Mouse (Mus musculus) heart, embryonic 12.5 days (tissue): ENCODE results near the gene Serpinf1. TPM values are rescaled to one million over a fixed set of nuclear protein-coding genes. Genes with fewer than 3 reads are reported as not detected.

ENCODE experiments used
- ATAC-seq: fragments of 200-750 bp; cut with Nextera tagmentation; 2 replicates; pipeline ENCODE4 v1.8.0; 2017; ENCODE audit warnings: moderate TSS enrichment, moderate library complexity; ENCODE audit not compliant: insufficient number of reproducible peaks, low FRiP score
- H3K27ac ChIP-seq: fragments of 300-500 bp; sonication (generic); 2 replicates; pipeline ENCODE4 v1.5.1; 2016; ENCODE audit warnings: mild to moderate bottlenecking, moderate library complexity; ENCODE audit not compliant: poor library complexity, severe bottlenecking
- H3K27me3 ChIP-seq: fragments of 300-500 bp; sonication (generic); replicated peaks from 2 replicates; pipeline ENCODE4 v1.6.1; 2016; ENCODE audit warnings: mild to moderate bottlenecking, moderate library complexity
- H3K36me3 ChIP-seq: fragments of 300-500 bp; sonication (generic); 2 replicates; pipeline ENCODE4 v1.6.1; 2016; ENCODE audit warnings: mild to moderate bottlenecking, moderate library complexity
- H3K4me1 ChIP-seq: fragments of 300-500 bp; sonication (generic); replicated peaks from 2 replicates; pipeline ENCODE4 v1.6.1; 2016; ENCODE audit warnings: mild to moderate bottlenecking
- H3K4me2 ChIP-seq: fragments of 300-500 bp; sonication (generic); 2 replicates; pipeline ENCODE4 v1.6.1; 2016; ENCODE audit warnings: mild to moderate bottlenecking, moderate library complexity
- H3K4me3 ChIP-seq: fragments of 300-500 bp; sonication (generic); 2 replicates; pipeline ENCODE4 v1.5.1; 2016; ENCODE audit warnings: mild to moderate bottlenecking
- H3K9ac ChIP-seq: fragments of 300-500 bp; sonication (generic); 2 replicates; pipeline ENCODE4 v1.6.1; 2016; ENCODE audit warnings: mild to moderate bottlenecking, moderate library complexity
- H3K9me3 ChIP-seq: fragments of 300-500 bp; sonication (generic); replicated peaks from 2 replicates; pipeline ENCODE4 v1.6.1; 2016; ENCODE audit warnings: mild to moderate bottlenecking, moderate library complexity
- WGBS: fragments of 180-500 bp; shearing (Covaris S2); methylation state at CpG from one replicate; pipeline ENCODE4 v1.1.7; 2016; 5-methylcytosine and 5-hydroxymethylcytosine counted together
- polyA plus RNA-seq: library from polyadenylated mRNA; unstranded; fragments of >200 nt; fragmentation: Nextera tagmentation; extraction: Ambion mirVana; gene quantifications from 2 replicates; pipeline ENCODE4 v1.2.1, GENCODE M21; 2016

The Serpinf1 gene
- polyA plus RNA-seq, 1 experiment from 2014 or later: 39.7 TPM

DNA sequence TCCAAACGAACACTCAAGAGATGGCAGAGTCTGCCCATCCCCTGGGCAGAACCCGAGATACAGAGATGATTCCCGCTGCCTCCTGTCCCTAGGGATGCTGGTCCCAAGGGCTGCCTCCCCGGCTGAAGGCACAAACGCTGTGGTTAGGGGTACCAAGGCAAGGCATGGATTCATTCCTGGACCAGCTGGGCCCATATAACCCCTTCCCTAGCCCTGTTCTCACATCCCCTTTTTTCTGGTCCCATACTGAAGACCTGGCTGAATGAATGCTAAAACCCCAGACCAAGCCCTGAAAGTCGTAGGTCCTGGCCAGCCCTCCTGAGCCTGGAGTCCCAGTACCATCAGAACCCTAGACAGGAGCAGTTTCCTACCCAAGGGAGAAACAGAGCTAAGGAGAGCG lies 18.5 kb upstream of the Serpinf1 start:
- Histone ChIP-seq H3K36me3 (peaks cover 40% of the 10 kb centered on the region), H3K27me3 (no peaks in the 10 kb centered on the region), H3K9me3 (no peaks in the 10 kb centered on the region), H3K4me3 (no peak overlapping the region), H3K4me2 (no peak overlapping the region), H3K9ac (no peak overlapping the region), H3K4me1 (peaks cover 9% of the 10 kb centered on the region; the same call in 1 of the 2 replicates), H3K27ac (no peak overlapping the region)
- no peak for ATAC-seq
- 83% methylated on average over 7 of the region's 7 CpGs for WGBS

DNA sequence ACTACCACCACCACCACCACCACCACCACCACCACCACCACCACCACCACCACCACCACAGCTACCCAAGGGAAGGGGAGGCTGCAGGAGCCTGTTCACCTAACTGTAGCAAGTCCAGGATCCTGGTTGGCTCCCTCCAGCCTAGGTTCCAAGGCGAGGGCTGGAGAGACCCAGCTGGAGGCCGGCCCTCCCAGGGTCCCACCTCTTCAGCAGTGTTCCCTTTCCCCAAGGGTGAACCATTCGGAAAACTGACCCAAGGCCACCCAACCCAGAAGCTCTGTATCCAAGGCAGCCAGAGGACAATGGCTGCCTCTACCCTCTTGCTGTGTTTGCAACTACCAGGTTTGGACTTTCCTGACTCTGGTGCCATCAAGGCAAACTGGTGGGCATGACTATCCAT lies 17.4 kb upstream of the Serpinf1 start:
- Histone ChIP-seq H3K36me3 (peaks cover 31% of the 10 kb centered on the region), H3K4me2 (no peak overlapping the region), H3K27ac (no peak overlapping the region), H3K9ac (no peak overlapping the region), H3K4me3 (no peak overlapping the region), H3K9me3 (no peaks in the 10 kb centered on the region), H3K4me1 (peaks cover 9% of the 10 kb centered on the region; the same call in 1 of the 2 replicates), H3K27me3 (no peaks in the 10 kb centered on the region)
- no peak for ATAC-seq
- WGBS: 87% methylated on average over 3 of the region's 3 CpGs

DNA sequence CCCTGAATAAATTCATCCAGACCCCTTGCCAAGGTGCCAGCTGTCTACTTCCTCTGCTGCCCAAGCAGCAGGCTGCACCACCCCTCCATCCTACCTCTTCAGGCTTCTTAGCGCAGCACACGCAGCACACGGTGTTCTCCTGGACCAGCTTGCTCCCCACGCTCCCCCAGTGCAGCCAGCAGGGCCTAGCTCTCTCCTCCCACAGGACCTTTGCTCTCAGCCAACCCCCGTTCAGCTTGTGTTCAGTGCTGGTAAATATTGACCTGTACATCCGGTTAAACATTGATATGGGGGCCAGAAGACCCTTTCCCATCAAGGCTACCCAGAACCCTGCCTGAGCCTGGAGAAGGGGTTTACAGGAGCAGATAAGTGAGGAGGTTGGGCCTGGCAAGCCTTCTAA lies 16.9 kb upstream of the Serpinf1 start, which contains the start of gene Serpinf2:
Gene Serpinf2 (minus strand): TSS at position 229 of the 400 bp plus-strand sequence.
- ATAC-seq: no peak
- WGBS: 86% methylated on average over 6 of the region's 6 CpGs
- H3K4me3 ChIP-seq: no peak within 1 kb of the TSS
- H3K9me3 ChIP-seq: peaks cover 2% of the 10 kb centered on the region; the same call in 1 of the 2 replicates
- peaks cover 9% of the 10 kb centered on the region; the same call in 1 of the 2 replicates for H3K4me1 ChIP-seq
- H3K36me3 ChIP-seq: peaks cover 25% of the 10 kb centered on the region
- no peak within 1 kb of the TSS for H3K4me2 ChIP-seq
- H3K27ac ChIP-seq: no peak within 1 kb of the TSS
- no peak within 1 kb of the TSS for H3K9ac ChIP-seq
- no peaks in the 10 kb centered on the region for H3K27me3 ChIP-seq

GRCm38 (mm10) chr11:75438804-75439203 lies 16.3 kb upstream of the Serpinf1 start:
- no peaks in the 10 kb centered on the region for H3K27me3 ChIP-seq
- peaks cover 9% of the 10 kb centered on the region; the same call in 1 of the 2 replicates for H3K4me1 ChIP-seq
- H3K4me3 ChIP-seq: no peak overlapping the region
- H3K9ac ChIP-seq: no peak overlapping the region
- no peak overlapping the region for H3K4me2 ChIP-seq
- H3K36me3 ChIP-seq: peaks cover 22% of the 10 kb centered on the region
- H3K27ac ChIP-seq: no peak overlapping the region
- H3K9me3 ChIP-seq: peaks cover 5% of the 10 kb centered on the region; the same call in 1 of the 2 replicates
- 81% methylated on average over 3 of the region's 3 CpGs for WGBS
- no peak for ATAC-seq

- H3K9ac ChIP-seq: no peak overlapping the region
- no peak overlapping the region for H3K4me3 ChIP-seq
- 78% methylated on average over 13 of the region's 13 CpGs for WGBS
- no peak overlapping the region for H3K27ac ChIP-seq
- peaks cover 5% of the 10 kb centered on the region; the same call in 1 of the 2 replicates for H3K9me3 ChIP-seq
- peaks cover 6% of the 10 kb centered on the region; the same call in 1 of the 2 replicates for H3K4me1 ChIP-seq
- H3K36me3 ChIP-seq: peaks cover 16% of the 10 kb centered on the region
- no peaks in the 10 kb centered on the region for H3K27me3 ChIP-seq
- no peak overlapping the region for H3K4me2 ChIP-seq
- ATAC-seq: no peak
These were observed 15.7 kb upstream of the Serpinf1 start for GRCm38 (mm10) chr11:75438194-75438593.

GRCm38 (mm10) chr11:75434138-75434537 lies 11.6 kb upstream of the Serpinf1 start:
- peaks cover 8% of the 10 kb centered on the region; the same call in 1 of the 2 replicates for H3K9me3 ChIP-seq
- 0 out of 2 replicates have a peak, but pooled peaks cover 2% of the 10 kb centered on the region for H3K36me3 ChIP-seq
- no peak overlapping the region for H3K4me3 ChIP-seq
- 87% methylated on average over 5 of the region's 5 CpGs for WGBS
- H3K27ac ChIP-seq: no peak overlapping the region
- H3K9ac ChIP-seq: no peak overlapping the region
- H3K4me2 ChIP-seq: no peak overlapping the region
- H3K4me1 ChIP-seq: peaks cover 6% of the 10 kb centered on the region; the same call in 1 of the 2 replicates
- no peaks in the 10 kb centered on the region for H3K27me3 ChIP-seq
- no peak for ATAC-seq

GRCm38 (mm10) chr11:75431307-75431706 lies 8.8 kb upstream of the Serpinf1 start:
- 76% methylated on average over 11 of the region's 11 CpGs for WGBS
- no peak overlapping the region for H3K4me3 ChIP-seq
- no peak overlapping the region for H3K9ac ChIP-seq
- ATAC-seq: no peak
- no peaks in the 10 kb centered on the region for H3K4me1 ChIP-seq
- H3K36me3 ChIP-seq: 0 out of 2 replicates have a peak, but pooled peaks cover 2% of the 10 kb centered on the region
- no peak overlapping the region for H3K27ac ChIP-seq
- peaks cover 8% of the 10 kb centered on the region; the same call in 1 of the 2 replicates for H3K9me3 ChIP-seq
- no peak overlapping the region for H3K4me2 ChIP-seq
- H3K27me3 ChIP-seq: no peaks in the 10 kb centered on the region

DNA sequence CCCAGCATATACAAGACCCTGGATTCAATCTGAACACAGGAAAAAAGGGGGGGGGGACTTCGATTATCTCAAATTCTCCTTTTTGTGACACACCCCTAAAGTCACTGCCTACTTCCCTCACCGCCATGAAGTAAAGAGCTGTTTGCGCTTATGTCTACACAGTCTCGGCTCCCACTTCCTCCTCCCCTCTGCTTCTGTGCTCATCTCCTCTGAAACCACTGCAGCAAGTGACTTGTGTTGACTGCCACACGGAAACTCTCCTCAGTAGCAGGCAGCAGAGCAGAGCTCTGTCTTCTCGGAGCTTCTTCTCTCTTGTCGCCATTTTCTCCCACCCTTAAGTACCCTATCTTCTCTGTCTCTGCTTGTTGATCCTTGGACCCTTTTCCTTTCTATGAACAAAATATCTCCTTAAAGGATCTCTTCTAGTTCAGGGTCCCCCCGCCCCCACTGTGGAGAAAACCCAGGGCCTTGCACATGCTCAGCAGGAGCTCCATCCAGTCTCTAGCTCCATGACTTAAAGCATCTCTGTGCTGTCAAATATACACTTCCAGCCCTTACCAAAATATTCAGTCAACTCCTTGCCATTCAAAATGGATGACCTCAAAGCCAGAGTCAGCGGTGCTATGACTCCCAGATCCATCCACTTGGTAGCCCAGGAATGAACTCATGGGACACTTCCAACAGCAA lies 6.7 kb upstream of the Serpinf1 start:
- Histone ChIP-seq H3K9me3 (peaks cover 4% of the 10 kb centered on the region; the same call in 1 of the 2 replicates), H3K9ac (no peak overlapping the region), H3K4me2 (no peak overlapping the region), H3K27me3 (no peaks in the 10 kb centered on the region), H3K4me3 (no peak overlapping the region), H3K4me1 (no peaks in the 10 kb centered on the region), H3K36me3 (0 out of 2 replicates have a peak, but pooled peaks cover under 1% of the 10 kb centered on the region), H3K27ac (no peak overlapping the region)
- 68% methylated on average over 9 of the region's 9 CpGs for WGBS
- no peak for ATAC-seq

GRCm38 (mm10) chr11:75424459-75424858 lies 2.0 kb upstream of the Serpinf1 start:
- H3K27ac ChIP-seq: no peak overlapping the region
- H3K4me2 ChIP-seq: no peak overlapping the region
- H3K36me3 ChIP-seq: no peaks in the 10 kb centered on the region
- no peak overlapping the region for H3K4me3 ChIP-seq
- no peak for ATAC-seq
- WGBS: 88% methylated on average over 3 of the region's 3 CpGs
- H3K4me1 ChIP-seq: peaks cover 20% of the 10 kb centered on the region
- H3K9ac ChIP-seq: no peak overlapping the region
- no peaks in the 10 kb centered on the region for H3K9me3 ChIP-seq
- H3K27me3 ChIP-seq: no peaks in the 10 kb centered on the region

DNA sequence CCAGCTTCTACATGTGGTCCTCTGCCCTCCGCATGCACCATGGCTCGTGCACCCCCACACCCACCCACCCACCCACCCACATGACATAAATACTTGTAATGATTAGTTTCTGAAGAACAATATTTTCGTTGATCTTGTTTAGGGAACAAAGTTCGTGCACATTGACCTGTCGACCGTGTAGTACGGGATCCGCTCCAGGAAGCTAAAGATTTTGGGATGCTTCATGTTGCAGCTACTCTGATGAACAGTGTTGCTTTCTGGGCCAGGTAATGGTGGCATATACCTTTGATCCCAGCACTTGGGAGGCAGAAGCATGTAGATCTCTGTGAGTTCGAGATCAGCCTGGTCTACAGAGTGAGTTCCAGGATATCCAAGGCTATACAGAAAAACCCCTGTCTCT lies 1.5 kb upstream of the Serpinf1 start:
- no peak overlapping the region for H3K4me2 ChIP-seq
- no peaks in the 10 kb centered on the region for H3K27me3 ChIP-seq
- WGBS: 84% methylated on average over 9 of the region's 9 CpGs
- H3K4me1 ChIP-seq: peaks cover 20% of the 10 kb centered on the region
- no peak for ATAC-seq
- no peak overlapping the region for H3K4me3 ChIP-seq
- H3K9me3 ChIP-seq: no peaks in the 10 kb centered on the region
- no peak overlapping the region for H3K9ac ChIP-seq
- no peak overlapping the region for H3K27ac ChIP-seq
- no peaks in the 10 kb centered on the region for H3K36me3 ChIP-seq

DNA sequence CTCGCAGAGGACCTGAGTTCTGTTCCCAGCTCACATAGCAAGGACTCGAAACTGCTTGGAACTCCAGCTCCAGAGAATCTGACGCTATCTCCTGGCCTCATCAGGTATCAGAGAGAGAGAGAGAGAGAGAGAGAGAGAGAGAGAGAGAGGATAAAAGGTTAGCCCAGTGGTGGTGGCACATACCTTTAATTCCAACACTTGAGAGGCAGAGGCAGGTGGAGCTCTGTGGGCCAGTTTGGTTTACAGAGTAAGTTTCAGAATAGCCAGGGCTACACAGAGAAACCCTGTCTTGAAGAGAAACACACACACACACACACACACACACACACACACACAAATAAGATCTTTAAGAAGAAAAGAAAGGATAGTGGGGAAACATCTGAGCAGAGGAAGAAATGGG lies 590 bp upstream of the Serpinf1 start:
- ATAC-seq: no peak
- H3K4me1 ChIP-seq: peaks cover 20% of the 10 kb centered on the region
- H3K4me3 ChIP-seq: no peak overlapping the region
- no peaks in the 10 kb centered on the region for H3K9me3 ChIP-seq
- no peaks in the 10 kb centered on the region for H3K36me3 ChIP-seq
- H3K4me2 ChIP-seq: no peak overlapping the region
- H3K27me3 ChIP-seq: no peaks in the 10 kb centered on the region
- H3K27ac ChIP-seq: no peak overlapping the region
- 72% methylated on average over 3 of the region's 3 CpGs for WGBS
- H3K9ac ChIP-seq: no peak overlapping the region
